Mouse (Mus musculus) liver, postnatal 0 days (tissue): ENCODE measurements around the gene Rxfp4.

Source experiments
- CTCF ChIP-seq: sonication (generic); IDR thresholded peaks from 2 replicates; pipeline ENCODE4 v1.5.1; 2016; ENCODE audit warnings: antibody characterized with exemption, low read depth
- EP300 ChIP-seq: IDR thresholded peaks from 2 replicates; pipeline ENCODE4 v1.6.1; 2016; ENCODE audit warnings: antibody characterized with exemption, low read depth, mild to moderate bottlenecking

- no peak for TF ChIP-seq CTCF
- no peak for TF ChIP-seq EP300
Observed at GRCm38 (mm10) chr3:88629244-88629643, 23.7 kb downstream of the Rxfp4 start.
